Mouse (Mus musculus) midbrain, embryonic 16.5 days (tissue): ENCODE measurements around the gene Hecw1. TPM values are rescaled to one million over a fixed set of nuclear protein-coding genes. Genes with fewer than 3 reads are reported as not detected.
"Not testable (repeated sequence)": the region's sequence is repeated elsewhere in the genome, so short reads cannot be mapped to it uniquely, and the experiment has no call there.

Experiments
- ATAC-seq: fragments of 200-750 bp; cut with Nextera tagmentation; 2 replicates; pipeline ENCODE4 v1.8.0; 2017; ENCODE audit warnings: moderate TSS enrichment
- H3K27ac ChIP-seq: fragments of 300-500 bp; sonication (generic); 2 replicates; pipeline ENCODE4 v1.5.1; 2014; ENCODE audit warnings: mild to moderate bottlenecking, low read length, mixed read lengths
- H3K27me3 ChIP-seq: fragments of 300-500 bp; sonication (generic); 2 replicates; pipeline ENCODE4 v1.6.1; 2014; ENCODE audit warnings: low read depth, low read length, mixed read lengths; ENCODE audit not compliant: control insufficient read depth, insufficient read depth
- H3K36me3 ChIP-seq: fragments of 300-500 bp; sonication (generic); 2 replicates; pipeline ENCODE4 v1.6.1; 2014; ENCODE audit warnings: mild to moderate bottlenecking, low read length, moderate library complexity, mixed read lengths; ENCODE audit not compliant: control insufficient read depth, insufficient read depth
- H3K4me1 ChIP-seq: fragments of 300-500 bp; sonication (generic); 2 replicates; pipeline ENCODE4 v1.6.1; 2014; ENCODE audit warnings: mild to moderate bottlenecking, low read length, mixed read lengths; ENCODE audit not compliant: control insufficient read depth, insufficient read depth
- H3K4me2 ChIP-seq: fragments of 300-500 bp; sonication (generic); 2 replicates; pipeline ENCODE4 v1.6.1; 2014; ENCODE audit warnings: mild to moderate bottlenecking, low read length, mixed read lengths
- H3K4me3 ChIP-seq: fragments of 300-500 bp; sonication (generic); 2 replicates; pipeline ENCODE4 v1.5.1; 2014; ENCODE audit warnings: low read depth, mild to moderate bottlenecking, low read length, moderate library complexity, mixed read lengths
- H3K9ac ChIP-seq: fragments of 300-500 bp; sonication (generic); 2 replicates; pipeline ENCODE4 v1.6.1; 2014; ENCODE audit warnings: low read depth, low read length, mixed read lengths
- H3K9me3 ChIP-seq: fragments of 300-500 bp; sonication (generic); replicated peaks from 2 replicates; pipeline ENCODE4 v1.6.1; 2014; ENCODE audit warnings: mild to moderate bottlenecking, low read length, mixed read lengths; ENCODE audit not compliant: control insufficient read depth, poor library complexity, severe bottlenecking
- WGBS: fragments of 180-500 bp; shearing (Covaris S2); extraction: QIAGEN DNeasy Blood & Tissue Kit; methylation state at CpG from one replicate; pipeline ENCODE4 v1.1.7; 2014; 5-methylcytosine and 5-hydroxymethylcytosine counted together
- polyA plus RNA-seq: library from polyadenylated mRNA; unstranded; fragments of >200 nt; fragmentation: Nextera tagmentation; extraction: Ambion mirVana; gene quantifications from 2 replicates; pipeline ENCODE4 v1.2.1, GENCODE M21; 2015

The Hecw1 gene
- polyA plus RNA-seq, 1 experiment from 2014 or later, result 45.9 TPM

DNA sequence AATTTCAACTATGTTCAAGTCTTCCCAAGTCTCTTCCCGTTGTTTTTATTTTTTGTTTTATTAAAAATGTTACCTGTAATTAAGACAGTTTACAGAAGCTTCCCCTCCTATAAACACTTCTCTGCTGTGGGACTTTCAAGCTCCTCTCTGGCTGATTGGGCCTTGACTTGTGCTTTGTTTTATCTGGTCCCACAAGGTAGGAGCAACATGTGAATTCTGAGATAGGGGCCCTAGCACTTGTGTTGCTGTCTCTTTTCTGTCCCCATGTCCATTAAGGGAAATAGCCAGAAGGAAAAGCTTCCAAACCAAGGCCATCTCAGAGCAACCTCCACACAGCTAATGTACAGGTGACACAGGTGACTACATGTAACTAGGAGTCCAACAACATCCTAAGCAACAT is 218.9 kb downstream of the Hecw1 start:
- no peak overlapping the region for H3K4me3 ChIP-seq
- no peaks in the 10 kb centered on the region for H3K27me3 ChIP-seq
- ATAC-seq, result no peak
- H3K36me3 ChIP-seq, result peaks cover 18% of the 10 kb centered on the region
- H3K27ac ChIP-seq, result no peak overlapping the region
- H3K4me1 ChIP-seq, result no peaks in the 10 kb centered on the region
- H3K9me3 ChIP-seq, result no peaks in the 10 kb centered on the region
- no peak overlapping the region for H3K4me2 ChIP-seq
- WGBS, result 100% methylated on average over 1 of the region's 1 CpGs
- no peak overlapping the region for H3K9ac ChIP-seq

GRCm38 (mm10) chr13:14302921-14303320 is 220.1 kb downstream of the Hecw1 start:
- H3K9ac ChIP-seq, result no peak overlapping the region
- H3K4me2 ChIP-seq, result no peak overlapping the region
- no peak overlapping the region for H3K27ac ChIP-seq
- ATAC-seq, result no peak
- H3K4me1 ChIP-seq, result no peaks in the 10 kb centered on the region
- no peaks in the 10 kb centered on the region for H3K27me3 ChIP-seq
- no peaks in the 10 kb centered on the region for H3K9me3 ChIP-seq
- peaks cover 25% of the 10 kb centered on the region for H3K36me3 ChIP-seq
- no peak overlapping the region for H3K4me3 ChIP-seq
- 74% methylated on average over 2 of the region's 2 CpGs for WGBS

DNA sequence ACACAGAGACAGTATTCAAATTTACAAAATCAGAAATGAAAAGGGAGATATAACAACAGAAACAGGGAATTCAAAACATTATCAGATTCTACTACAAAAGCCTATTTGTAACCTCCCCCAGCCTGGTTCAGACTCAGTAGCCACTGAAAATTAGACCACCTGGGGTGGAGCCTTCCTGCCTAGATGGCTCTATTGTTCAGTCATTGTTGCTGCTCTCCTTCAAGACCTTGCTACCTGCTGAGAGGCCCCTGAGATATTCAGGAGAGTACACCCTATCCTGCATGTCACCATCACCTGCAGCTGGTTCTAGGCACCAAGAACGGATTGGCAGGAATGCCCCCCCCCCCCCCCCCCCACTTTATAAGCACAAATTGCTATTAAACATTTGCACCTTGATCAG is 233.0 kb downstream of the Hecw1 start:
- Histone ChIP-seq H3K9me3 (no peaks in the 10 kb centered on the region), H3K36me3 (peaks cover 11% of the 10 kb centered on the region), H3K4me1 (no peaks in the 10 kb centered on the region), H3K27ac (no peak overlapping the region), H3K9ac (no peak overlapping the region), H3K4me3 (no peak overlapping the region), H3K4me2 (no peak overlapping the region), H3K27me3 (no peaks in the 10 kb centered on the region)
- WGBS, result 20% methylated on average over 1 of the region's 1 CpGs
- ATAC-seq, result no peak

GRCm38 (mm10) chr13:14271476-14271875 is 251.6 kb downstream of the Hecw1 start:
- Histone ChIP-seq H3K9me3 (no peaks in the 10 kb centered on the region), H3K4me1 (no peaks in the 10 kb centered on the region), H3K4me3 (no peak overlapping the region), H3K27me3 (no peaks in the 10 kb centered on the region), H3K36me3 (peaks cover 18% of the 10 kb centered on the region), H3K9ac (no peak overlapping the region), H3K4me2 (no peak overlapping the region), H3K27ac (no peak overlapping the region)
- ATAC-seq, result no peak

DNA sequence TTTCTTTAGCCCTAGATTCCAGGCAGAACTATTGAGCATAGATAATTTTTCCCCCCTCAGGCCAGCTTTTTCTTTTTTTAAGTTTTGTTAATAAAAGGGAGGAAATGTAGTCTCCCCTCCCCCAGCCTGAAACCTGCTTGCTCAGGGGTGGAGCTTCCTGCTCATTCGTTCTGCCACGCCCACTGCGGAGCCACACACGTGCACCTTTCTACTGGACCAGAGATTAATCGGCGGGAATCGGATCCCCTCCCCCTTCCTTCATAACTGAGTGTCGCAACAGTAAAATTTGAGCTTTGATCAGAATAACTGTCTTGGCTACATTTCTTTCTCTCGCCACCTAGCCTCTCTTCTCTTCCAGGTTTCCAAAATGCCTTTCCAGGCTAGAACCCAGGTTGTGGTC is 262.1 kb downstream of the Hecw1 start:
- not testable (repeated sequence) for H3K27ac ChIP-seq, H3K4me1 ChIP-seq, H3K4me3 ChIP-seq, H3K9ac ChIP-seq, H3K27me3 ChIP-seq, H3K4me2 ChIP-seq, ATAC-seq, H3K9me3 ChIP-seq
- 20% methylated on average over 8 of the region's 9 CpGs for WGBS
- H3K36me3 ChIP-seq, result peaks cover 17% of the 10 kb centered on the region

DNA sequence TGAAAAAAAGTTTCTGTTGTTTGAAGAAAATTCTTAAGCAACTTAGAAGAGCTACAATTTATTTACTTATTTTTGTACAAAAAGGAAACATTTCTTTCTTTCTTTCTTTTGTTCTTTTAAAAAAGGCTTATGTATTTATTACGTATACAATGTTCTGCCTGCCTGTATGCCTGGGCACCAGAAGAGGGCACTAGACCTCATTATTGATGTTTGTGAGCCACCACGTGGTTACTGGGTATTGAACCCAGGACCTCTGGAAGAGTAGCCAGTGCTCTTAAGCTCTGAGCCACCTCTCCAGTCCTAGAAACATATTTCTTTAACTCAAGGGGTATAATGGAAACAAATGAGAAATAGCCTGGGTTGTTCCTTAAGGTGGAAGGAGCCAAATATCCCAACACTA is 277.1 kb downstream of the Hecw1 start:
- ATAC-seq, result no peak
- no peaks in the 10 kb centered on the region for H3K4me1 ChIP-seq
- H3K27me3 ChIP-seq, result no peaks in the 10 kb centered on the region
- H3K36me3 ChIP-seq, result peaks cover 17% of the 10 kb centered on the region
- WGBS, result 50% methylated on average over 2 of the region's 2 CpGs
- H3K4me3 ChIP-seq, result no peak overlapping the region
- H3K9ac ChIP-seq, result no peak overlapping the region
- no peaks in the 10 kb centered on the region for H3K9me3 ChIP-seq
- H3K27ac ChIP-seq, result no peak overlapping the region
- no peak overlapping the region for H3K4me2 ChIP-seq

DNA sequence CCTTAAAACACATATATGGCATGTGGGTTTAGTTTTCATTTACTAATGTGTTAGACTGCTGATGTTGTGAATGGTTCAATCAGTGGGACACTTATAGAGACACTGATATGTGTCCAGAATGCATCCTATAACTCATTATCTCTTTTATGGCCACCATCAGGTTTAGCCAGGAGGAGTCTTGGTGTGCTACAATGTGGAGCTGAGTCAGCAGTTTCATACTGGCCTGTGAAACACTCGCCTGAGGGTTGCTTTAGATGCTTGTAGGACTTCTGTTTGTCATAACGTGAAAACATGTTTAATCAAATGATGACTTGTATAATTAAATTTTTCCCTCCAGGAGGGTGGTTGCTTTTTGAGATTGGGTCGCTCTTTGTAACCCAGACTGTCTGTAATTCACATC is 343.4 kb downstream of the Hecw1 start:
- H3K36me3 ChIP-seq, result peaks cover 3% of the 10 kb centered on the region
- H3K4me2 ChIP-seq, result no peak overlapping the region
- ATAC-seq, result no peak
- 80% methylated on average over 3 of the region's 3 CpGs for WGBS
- H3K9me3 ChIP-seq, result no peaks in the 10 kb centered on the region
- no peaks in the 10 kb centered on the region for H3K27me3 ChIP-seq
- H3K27ac ChIP-seq, result no peak overlapping the region
- no peaks in the 10 kb centered on the region for H3K4me1 ChIP-seq
- H3K4me3 ChIP-seq, result no peak overlapping the region
- H3K9ac ChIP-seq, result no peak overlapping the region

DNA sequence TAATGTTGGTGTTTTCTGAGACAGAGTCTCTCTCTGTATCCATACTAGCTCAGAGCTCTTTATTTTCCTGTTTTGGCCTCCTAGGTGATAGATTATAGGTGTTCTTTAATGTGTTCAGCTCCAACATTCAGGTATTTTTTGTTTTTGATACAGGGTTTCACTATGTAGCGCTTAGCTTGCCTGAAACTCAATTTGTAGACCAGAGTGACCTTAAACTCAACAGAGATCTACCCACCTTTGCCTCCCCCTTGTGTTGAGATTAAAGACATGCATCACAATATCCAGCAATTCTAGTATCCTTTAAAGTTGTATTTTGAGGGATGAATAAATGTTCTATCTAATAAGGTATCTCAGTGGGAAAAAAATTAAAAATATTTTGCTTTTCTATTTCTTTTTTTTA is 345.0 kb downstream of the Hecw1 start:
- H3K4me2 ChIP-seq, result no peak overlapping the region
- no peaks in the 10 kb centered on the region for H3K27me3 ChIP-seq
- H3K27ac ChIP-seq, result no peak overlapping the region
- no peaks in the 10 kb centered on the region for H3K4me1 ChIP-seq
- no peak overlapping the region for H3K9ac ChIP-seq
- 0 out of 2 replicates have a peak, but pooled peaks have one; percentile 36 for ATAC-seq
- no peak overlapping the region for H3K4me3 ChIP-seq
- WGBS, result 92% methylated on average over 1 of the region's 1 CpGs
- peaks cover 3% of the 10 kb centered on the region for H3K36me3 ChIP-seq
- no peaks in the 10 kb centered on the region for H3K9me3 ChIP-seq
